Mouse (Mus musculus) heart, adult 2 months (tissue): Measurements from ENCODE around the gene Amfr. TPM values are rescaled to one million over a fixed set of nuclear protein-coding genes. Genes with fewer than 3 reads are reported as not detected.

ENCODE experiments used
- DNase-seq, 2 experiments: peaks; one replicate each; pipeline ENCODE4 v3.0.0; 2021
- H3K27ac ChIP-seq: fragments of 200-600 bp; 2 replicates; pipeline ENCODE4 v1.8.1; 2022
- H3K27me3 ChIP-seq: fragments of 200-500 bp; 2 replicates; pipeline ENCODE4 v1.6.1; 2012; ENCODE audit warnings: mild to moderate bottlenecking, low read length, inconsistent platforms, mixed read lengths; ENCODE audit not compliant: control insufficient read depth, insufficient read depth
- H3K36me3 ChIP-seq: fragments of 200-500 bp; 2 replicates; pipeline ENCODE4 v1.6.1; 2012; ENCODE audit warnings: low read length, inconsistent platforms; ENCODE audit not compliant: control insufficient read depth, insufficient read depth
- H3K4me1 ChIP-seq: fragments of 200-500 bp; 2 replicates; pipeline ENCODE4 v1.6.1; 2011; ENCODE audit warnings: low read length; ENCODE audit not compliant: control insufficient read depth, insufficient read depth
- H3K4me3 ChIP-seq: fragments of 200-600 bp; 2 replicates; pipeline ENCODE4 v1.8.1; 2022
- H3K79me2 ChIP-seq: fragments of 200-500 bp; replicated peaks from 2 replicates; pipeline ENCODE4 v1.6.1; 2012; ENCODE audit warnings: mild to moderate bottlenecking, inconsistent platforms, low read length, moderate library complexity, mixed read lengths; ENCODE audit not compliant: control insufficient read depth, insufficient read depth
- H3K9ac ChIP-seq: fragments of 200-500 bp; 2 replicates; pipeline ENCODE4 v1.6.1; 2012; ENCODE audit warnings: low read depth, mild to moderate bottlenecking, control low read depth, inconsistent platforms, low read length, mixed read lengths
- CTCF ChIP-seq: fragments of 200-600 bp; IDR thresholded peaks from 2 replicates; pipeline ENCODE4 v1.8.1; 2022; ENCODE audit warnings: antibody characterized with exemption, mild to moderate bottlenecking, moderate library complexity
- EP300 ChIP-seq: fragments of 200-500 bp; IDR thresholded peaks from 2 replicates; pipeline ENCODE4 v1.6.1; 2011; ENCODE audit warnings: low read depth, low read length, control low read depth; ENCODE audit not compliant: insufficient read depth
- POLR2A ChIP-seq: fragments of 200-500 bp; IDR thresholded peaks from 2 replicates; pipeline ENCODE4 v1.6.1; 2011; ENCODE audit warnings: mild to moderate bottlenecking, low read depth, low read length, control low read depth; ENCODE audit not compliant: insufficient read depth
- WGBS: fragments of 180-500 bp; shearing (Covaris S2); methylation state at CpG from one replicate; pipeline ENCODE4 v1.1.7; 2018; 5-methylcytosine and 5-hydroxymethylcytosine counted together
- intact Hi-C: fragments of 180-260 bp; cut with DNase I; formaldehyde crosslinking; loops from one replicate; pipeline ENCODE4 v1.15.1; 2025
- microRNA-seq, 2 experiments: library from miRNA; unstranded; fragments of <30 nt; microRNA quantifications; one replicate each; pipeline ENCODE4 v1.2.0; 2021
- polyA plus RNA-seq: library from polyadenylated mRNA; depleted of rRNA; stranded (reverse); fragments of >200 nt; gene quantifications from 2 replicates; pipeline ENCODE4 v1.2.3, GENCODE M21; 2012; rRNA removed
- total RNA-seq, 2 experiments: library from RNA; stranded (reverse); gene quantifications; 2 replicates each; pipeline ENCODE4 v1.2.3; 2021

Amfr gene
- total and polyA plus RNA-seq, 3 experiments, result 115 to 140 (median 127) TPM

DNA sequence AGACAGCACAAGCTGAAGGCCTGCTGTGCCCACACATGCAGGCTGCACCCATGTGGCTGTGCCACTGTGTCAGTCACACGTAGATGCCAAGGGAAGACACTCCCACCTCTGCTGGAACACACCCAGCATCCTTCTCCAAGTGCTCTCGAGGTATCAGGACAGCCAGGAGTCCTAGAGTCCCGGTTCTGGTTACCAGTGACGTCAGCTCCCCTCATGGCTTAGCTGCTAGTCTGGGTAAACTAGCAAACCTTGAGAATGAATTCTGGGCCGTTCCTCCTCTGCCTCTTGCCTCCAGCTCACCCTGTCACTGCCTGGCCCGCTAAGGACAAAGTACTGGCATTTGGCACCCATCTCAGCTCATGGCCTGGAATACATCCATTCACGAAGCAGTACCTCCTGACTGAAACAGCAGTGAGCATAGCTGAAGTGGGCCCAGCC is 88.7 kb downstream of the Amfr start:
- Histone ChIP-seq H3K27ac (no peak overlapping the region), H3K36me3 (no peaks in the 10 kb centered on the region), H3K4me1 (no peaks in the 10 kb centered on the region), H3K79me2 (no peaks in the 10 kb centered on the region), H3K4me3 (no peak overlapping the region), H3K27me3 (no peaks in the 10 kb centered on the region), H3K9ac (no peak overlapping the region)
- TF ChIP-seq POLR2A (no peak), EP300 (no peak), CTCF (no peak)
- intact Hi-C loops, result no loop called here
- 37% methylated on average over 7 of the region's 7 CpGs for WGBS
- peak in 1 of 2 experiments; percentile 35 for DNase-seq

Small RNAs within 50 kb of the gene (microRNA-seq; reads per million reads assigned to microRNA genes)
- gene Gm24159, result 0 reads per million in 2 experiments

Other genes starting within 250 kb of the Amfr start
- gene Gnao1, start 202.9 kb downstream of the Amfr start, total RNA-seq, result 10 to 100 TPM; 22.4 to 23.7 TPM
- gene Gnao1, start 202.9 kb downstream of the Amfr start, polyA plus RNA-seq, result 26.7 and 28.3 TPM in 2 replicates
- gene Nudt21, start 24.2 kb upstream of the Amfr start, total RNA-seq, result 10 to 100 TPM; 22.4 to 23.9 TPM
- gene Nudt21, start 24.2 kb upstream of the Amfr start, polyA plus RNA-seq, result 10.7 and 12.7 TPM in 2 replicates
- gene Ogfod1, start 24.4 kb upstream of the Amfr start, total RNA-seq, result 10 to 100 TPM; 28.0 to 30.3 TPM
- 11.3 and 19.6 TPM in 2 replicates for gene Ogfod1, start 24.4 kb upstream of the Amfr start, polyA plus RNA-seq
- 1 to 10 TPM; 6.1 to 8.5 TPM for gene Bbs2, start 86.1 kb upstream of the Amfr start, total RNA-seq
- 14.1 and 22.9 TPM in 2 replicates for gene Bbs2, start 86.1 kb upstream of the Amfr start, polyA plus RNA-seq
- gene Mt4, start 124.4 kb upstream of the Amfr start, total RNA-seq, result not detected
- gene Mt4, start 124.4 kb upstream of the Amfr start, polyA plus RNA-seq, result not detected in 2 replicates
- 1 to 10 TPM; 2.9 to 3.8 TPM for gene Mt3, start 139.8 kb upstream of the Amfr start, total RNA-seq
- 3.5 and 6.1 TPM in 2 replicates for gene Mt3, start 139.8 kb upstream of the Amfr start, polyA plus RNA-seq
- 10 to 100 TPM; 51.8 to 74.4 TPM for gene Mt2, start 159.8 kb upstream of the Amfr start, total RNA-seq
- gene Mt2, start 159.8 kb upstream of the Amfr start, polyA plus RNA-seq, result 15.6 and 32.2 TPM in 2 replicates
- gene Mt1, start 166.2 kb upstream of the Amfr start, total RNA-seq, result 100 to 1,000 TPM; 279 to 438 TPM
- gene Mt1, start 166.2 kb upstream of the Amfr start, polyA plus RNA-seq, result 420 and 727 TPM in 2 replicates
- 10 to 100 TPM; 13.7 to 15.5 TPM for gene Nup93, start 201.7 kb upstream of the Amfr start, total RNA-seq
- gene Nup93, start 201.7 kb upstream of the Amfr start, polyA plus RNA-seq, result 11.7 and 18.4 TPM in 2 replicates